Mouse (Mus musculus) hindbrain, embryonic 16.5 days (tissue): Measurements from ENCODE around the gene Gm21958. TPM values are rescaled to one million over a fixed set of nuclear protein-coding genes. Genes with fewer than 3 reads are reported as not detected.

Experiments
- ATAC-seq: fragments of 200-750 bp; cut with Nextera tagmentation; 2 replicates; pipeline ENCODE4 v1.8.0; 2017; ENCODE audit warnings: moderate TSS enrichment, moderate library complexity
- H3K27ac ChIP-seq: fragments of 300-500 bp; sonication (generic); 2 replicates; pipeline ENCODE4 v1.5.1; 2014; ENCODE audit warnings: low read depth, mild to moderate bottlenecking, control low read depth, low read length, moderate library complexity
- H3K27me3 ChIP-seq: fragments of 300-500 bp; sonication (generic); replicated peaks from 2 replicates; pipeline ENCODE4 v1.6.1; 2014; ENCODE audit warnings: low read length; ENCODE audit not compliant: control insufficient read depth, insufficient read depth
- H3K36me3 ChIP-seq: fragments of 300-500 bp; sonication (generic); 2 replicates; pipeline ENCODE4 v1.6.1; 2014; ENCODE audit warnings: mild to moderate bottlenecking, low read length, moderate library complexity, mixed read lengths; ENCODE audit not compliant: control insufficient read depth, insufficient read depth
- H3K4me1 ChIP-seq: fragments of 300-500 bp; sonication (generic); 2 replicates; pipeline ENCODE4 v1.6.1; 2014; ENCODE audit warnings: low read depth, low read length; ENCODE audit not compliant: control insufficient read depth, insufficient read depth
- H3K4me2 ChIP-seq: fragments of 300-500 bp; sonication (generic); 2 replicates; pipeline ENCODE4 v1.6.1; 2014; ENCODE audit warnings: mild to moderate bottlenecking, low read length, control low read depth, moderate library complexity
- H3K4me3 ChIP-seq: fragments of 300-500 bp; sonication (generic); 2 replicates; pipeline ENCODE4 v1.5.1; 2014; ENCODE audit warnings: mild to moderate bottlenecking, low read length, control low read depth, moderate library complexity
- H3K9ac ChIP-seq: fragments of 300-500 bp; sonication (generic); 2 replicates; pipeline ENCODE4 v1.6.1; 2014; ENCODE audit warnings: low read depth, mild to moderate bottlenecking, control low read depth, low read length, moderate library complexity
- H3K9me3 ChIP-seq: fragments of 300-500 bp; sonication (generic); 2 replicates; pipeline ENCODE4 v1.6.1; 2014; ENCODE audit warnings: mild to moderate bottlenecking, low read length, moderate library complexity; ENCODE audit not compliant: control insufficient read depth
- WGBS: fragments of 180-500 bp; shearing (Covaris S2); extraction: QIAGEN DNeasy Blood & Tissue Kit; methylation state at CpG from one replicate; pipeline ENCODE4 v1.1.7; 2014; 5-methylcytosine and 5-hydroxymethylcytosine counted together
- polyA plus RNA-seq: library from polyadenylated mRNA; unstranded; fragments of >200 nt; fragmentation: Nextera tagmentation; extraction: Ambion mirVana; gene quantifications from 2 replicates; pipeline ENCODE4 v1.2.1, GENCODE M21; 2015

The Gm21958 gene
- polyA plus RNA-seq, 1 experiment from 2014 or later = 0.43 TPM

- Histone ChIP-seq H3K9me3 (no peaks in the 10 kb centered on the region), H3K36me3 (no peaks in the 10 kb centered on the region), H3K27me3 (no peaks in the 10 kb centered on the region), H3K4me3 (no peak overlapping the region), H3K9ac (no peak overlapping the region), H3K27ac (no peak overlapping the region), H3K4me2 (no peak overlapping the region), H3K4me1 (no peaks in the 10 kb centered on the region)
- WGBS = 85% methylated on average over 3 of the region's 3 CpGs
- ATAC-seq = no peak
These were observed 42.0 kb downstream of the Gm21958 start for GRCm38 (mm10) chr3:54672111-54672510.

- H3K27me3 ChIP-seq = no peaks in the 10 kb centered on the region
- 87% methylated on average over 6 of the region's 6 CpGs for WGBS
- no peak for ATAC-seq
- no peak overlapping the region for H3K27ac ChIP-seq
- H3K4me2 ChIP-seq = no peak overlapping the region
- H3K9ac ChIP-seq = no peak overlapping the region
- H3K4me3 ChIP-seq = no peak overlapping the region
- no peaks in the 10 kb centered on the region for H3K36me3 ChIP-seq
- no peaks in the 10 kb centered on the region for H3K4me1 ChIP-seq
- H3K9me3 ChIP-seq = no peaks in the 10 kb centered on the region
These were observed 44.6 kb downstream of the Gm21958 start for GRCm38 (mm10) chr3:54669559-54669958.

- Histone ChIP-seq H3K4me2 (no peak overlapping the region), H3K9ac (no peak overlapping the region), H3K27ac (no peak overlapping the region), H3K4me3 (no peak overlapping the region), H3K36me3 (no peaks in the 10 kb centered on the region), H3K9me3 (no peaks in the 10 kb centered on the region), H3K4me1 (no peaks in the 10 kb centered on the region), H3K27me3 (no peaks in the 10 kb centered on the region)
- no peak for ATAC-seq
- 88% methylated on average over 6 of the region's 6 CpGs for WGBS
These were observed 45.4 kb downstream of the Gm21958 start for GRCm38 (mm10) chr3:54668722-54669121.

GRCm38 (mm10) chr3:54668141-54668540 lies 46.0 kb downstream of the Gm21958 start:
- Histone ChIP-seq H3K9ac (no peak overlapping the region), H3K27me3 (no peaks in the 10 kb centered on the region), H3K36me3 (no peaks in the 10 kb centered on the region), H3K27ac (no peak overlapping the region), H3K4me3 (no peak overlapping the region), H3K9me3 (no peaks in the 10 kb centered on the region), H3K4me1 (no peaks in the 10 kb centered on the region), H3K4me2 (no peak overlapping the region)
- 90% methylated on average over 3 of the region's 3 CpGs for WGBS
- ATAC-seq = no peak

Other genes starting within 250 kb of the Gm21958 start
- gene Supt20, start 21.5 kb downstream of the Gm21958 start, polyA plus RNA-seq = 70.6 and 87.8 TPM in 2 replicates
- 69.9 and 71.6 TPM in 2 replicates for gene Exosc8, start 21.0 kb upstream of the Gm21958 start, polyA plus RNA-seq
- 46.2 and 47.9 TPM in 2 replicates for gene Alg5, start 21.2 kb upstream of the Gm21958 start, polyA plus RNA-seq
- 0.57 and 0.90 TPM in 2 replicates for gene Smad9, start 41.2 kb upstream of the Gm21958 start, polyA plus RNA-seq
- gene Rfxap, start 93.4 kb upstream of the Gm21958 start, polyA plus RNA-seq = 38.8 and 42.0 TPM in 2 replicates
- gene Sertm1, start 201.5 kb upstream of the Gm21958 start, polyA plus RNA-seq = 1.7 and 1.9 TPM in 2 replicates